Mouse (Mus musculus): ENCODE results near the gene AL731706.2.
"Not testable (repeated sequence)": the region's sequence is repeated elsewhere in the genome, so short reads cannot be mapped to it uniquely, and the experiment has no call there.

The AL731706.2 gene

DNA sequence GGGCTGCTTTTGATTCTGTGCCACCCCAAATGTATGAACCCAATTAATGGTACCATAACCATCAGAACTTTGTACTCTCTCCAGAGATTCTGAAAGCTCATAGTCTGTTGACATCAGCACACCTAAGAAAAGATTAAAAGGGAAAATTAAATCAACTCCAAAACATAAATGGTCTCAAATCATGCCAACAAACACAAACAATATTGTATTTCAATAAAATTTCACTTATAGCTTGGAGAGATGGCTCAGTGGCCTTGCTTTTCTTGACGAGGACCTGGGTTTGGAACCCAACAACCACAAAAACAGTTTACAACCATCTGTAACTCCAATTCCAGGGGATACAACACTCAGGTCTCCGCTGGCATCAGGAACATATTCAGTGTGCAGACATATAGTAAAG, at the start of gene AL731706.2:
Gene AL731706.2 (minus strand): TSS at position 101 of the 400 bp plus-strand sequence.
- in situ Hi-C loops (cut with MboI, MseI) = no loop called here

DNA sequence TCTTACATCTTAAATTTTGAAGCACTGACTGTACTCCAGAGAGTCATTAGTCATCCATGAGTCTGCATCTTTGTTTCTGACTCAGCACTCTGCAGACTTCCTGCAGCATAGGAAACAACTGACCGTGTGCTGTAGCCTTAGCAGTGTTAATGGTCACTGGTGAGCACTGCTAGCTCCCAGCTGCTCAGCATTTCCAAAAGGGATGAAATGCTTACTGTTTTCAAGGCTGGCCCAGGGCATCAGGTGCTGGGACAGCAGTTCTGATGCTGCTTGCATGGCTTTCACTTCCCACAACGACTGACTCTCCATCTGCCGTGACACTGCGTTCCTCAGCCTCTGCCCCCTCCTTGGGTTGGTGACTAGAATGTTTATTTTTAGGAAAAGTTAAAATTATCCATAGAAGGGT, 35.5 kb upstream of the AL731706.2 start:
- in situ Hi-C loops (cut with MboI, MseI) = loop anchor here in 1 of 2 experiments (10.0 to 25.0 kb wide), 2 partner anchors 634 to 1259 kb away; partner anchors contain the start of gene Plcb4

DNA sequence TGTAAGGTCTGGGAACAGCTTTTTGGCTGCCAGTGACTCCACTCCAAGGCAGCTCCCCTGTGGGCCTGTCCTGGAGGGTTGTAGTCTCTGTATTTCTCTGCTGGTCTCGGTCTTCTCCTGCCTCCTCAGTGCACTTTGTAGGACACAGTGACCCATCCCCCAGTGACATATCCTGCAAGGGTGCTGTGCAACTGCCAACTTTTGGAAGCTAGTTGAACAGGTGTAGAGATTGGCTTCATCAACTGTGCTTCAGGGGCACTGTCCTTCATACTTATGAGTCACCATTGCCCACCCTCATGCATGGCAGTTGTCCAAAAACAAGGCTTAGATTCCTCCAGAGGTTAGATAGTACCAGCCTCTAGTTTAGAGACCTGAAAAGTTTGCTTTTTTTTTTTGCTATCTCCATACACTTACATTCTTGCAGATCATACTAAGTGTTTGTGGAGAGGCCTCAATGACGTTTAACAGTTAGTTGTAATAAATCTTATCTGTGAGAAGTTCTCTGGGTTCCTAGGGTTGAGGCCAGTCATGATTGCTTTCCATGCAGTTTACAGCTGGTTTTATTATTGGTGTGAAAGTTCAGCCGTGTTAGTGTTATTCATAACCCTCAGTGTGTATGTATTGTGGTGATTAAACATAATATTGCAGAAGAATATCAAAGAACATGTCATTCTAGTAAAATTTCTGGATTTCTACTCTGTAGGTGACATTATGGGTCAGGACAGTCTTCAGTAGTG, 34.9 kb upstream of the AL731706.2 start:
- in situ Hi-C loops (cut with MboI, MseI) = loop anchor here in 1 of 2 experiments (10.0 to 25.0 kb wide), 2 partner anchors 634 to 1258 kb away; partner anchors contain the start of gene Plcb4

DNA sequence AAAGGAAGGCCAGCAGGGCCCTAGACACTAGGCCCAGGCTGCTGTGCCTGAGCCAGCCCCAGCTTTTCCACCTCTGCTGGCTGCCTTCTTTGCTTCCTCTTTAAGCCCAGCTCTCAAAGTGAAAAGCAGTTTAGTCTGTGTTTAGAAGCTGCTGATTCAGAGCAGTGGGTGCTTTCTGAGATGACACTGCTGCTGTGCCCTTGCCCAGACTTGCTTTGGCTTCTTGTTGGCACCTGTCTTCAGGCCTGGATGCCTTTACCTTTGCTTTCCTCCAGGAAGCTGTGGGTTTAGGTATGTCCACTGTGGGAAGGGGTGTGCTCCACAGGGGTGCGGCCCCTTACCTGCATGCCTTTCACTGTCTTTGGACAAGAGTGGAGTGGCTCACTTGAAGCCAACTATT, 34.0 kb upstream of the AL731706.2 start:
- in situ Hi-C loops (cut with MboI, MseI) = loop anchor here in 1 of 2 experiments (25.0 kb wide), 1 partner anchor 1257 kb away; the partner anchor contains the start of gene Plcb4

DNA sequence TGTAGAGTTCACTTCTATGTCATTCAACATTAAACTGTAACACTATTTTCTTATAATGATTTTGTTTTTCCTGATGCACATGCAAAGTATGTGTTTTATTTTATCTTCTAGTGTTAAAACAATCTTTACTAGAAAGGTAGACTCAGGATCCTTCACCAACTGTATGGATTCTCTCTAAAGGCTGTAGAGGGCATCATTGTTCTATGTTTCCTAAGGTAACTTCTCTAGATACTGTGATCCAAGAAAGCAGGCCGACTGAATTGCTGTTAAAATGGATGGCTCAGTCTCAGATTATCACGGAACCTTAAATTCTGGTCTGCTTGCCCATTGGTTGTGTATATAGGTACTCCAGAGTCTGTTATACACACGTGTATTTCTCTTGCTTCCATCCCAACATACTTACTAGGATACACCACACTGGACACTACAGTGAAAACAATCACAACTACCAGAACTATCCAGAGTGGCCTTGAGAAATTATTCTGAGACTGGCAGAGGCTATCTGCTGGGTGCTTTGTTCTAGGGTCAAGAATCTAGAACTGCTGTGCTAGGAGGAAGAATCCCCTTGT, 28.9 kb upstream of the AL731706.2 start:
- in situ Hi-C loops (cut with MboI, MseI) = loop anchor here in 1 of 2 experiments (25.0 kb wide), 1 partner anchor 1252 kb away; the partner anchor contains the start of gene Plcb4

DNA sequence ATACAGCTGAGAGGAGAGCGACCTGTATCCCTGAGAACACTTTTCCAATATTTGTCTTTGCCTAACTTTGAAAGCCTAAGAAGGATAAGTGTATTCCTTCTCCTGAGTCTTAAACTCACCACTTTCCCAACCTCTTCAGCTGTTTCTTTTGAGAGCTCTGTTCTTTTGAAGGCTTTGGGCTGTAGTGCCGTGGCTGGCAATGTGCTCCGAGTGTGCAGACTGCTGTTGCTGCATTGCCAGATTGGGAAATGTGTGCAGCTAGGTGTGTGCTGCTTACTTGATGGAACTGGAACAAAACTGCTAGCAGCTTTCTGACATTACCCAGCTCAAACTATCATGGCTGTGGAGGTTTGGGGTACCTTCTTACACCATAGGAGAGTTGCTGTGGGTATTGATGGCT, 27.5 kb upstream of the AL731706.2 start:
- in situ Hi-C loops (cut with MboI, MseI) = loop anchor here in 1 of 2 experiments (25.0 kb wide), 1 partner anchor 1251 kb away; the partner anchor contains the start of gene Plcb4

DNA sequence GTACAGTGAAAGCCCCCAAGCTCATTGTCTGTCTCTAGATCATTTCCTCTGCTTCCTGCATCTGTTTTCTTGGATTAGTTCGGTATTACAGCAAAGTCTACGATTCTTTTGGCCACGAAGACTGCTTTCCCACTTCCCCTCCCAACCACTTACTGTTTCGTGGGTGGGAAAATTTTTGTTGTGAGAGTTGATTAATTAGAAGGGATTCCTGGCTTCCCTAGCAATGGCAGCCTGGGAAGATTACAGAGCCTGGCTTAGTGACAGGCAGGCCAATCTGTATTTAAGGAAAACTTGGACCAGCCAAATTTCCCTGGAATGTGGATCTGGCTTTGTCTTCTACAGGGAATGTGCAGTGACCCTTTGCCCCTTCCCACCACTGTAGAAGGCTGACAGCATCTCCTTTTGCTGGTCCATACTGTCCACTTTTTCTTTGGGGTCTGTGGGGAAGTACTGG, 26.5 kb upstream of the AL731706.2 start:
- in situ Hi-C loops (cut with MboI, MseI) = loop anchor here in 1 of 2 experiments (25.0 kb wide), 1 partner anchor 1250 kb away; the partner anchor contains the start of gene Plcb4

DNA sequence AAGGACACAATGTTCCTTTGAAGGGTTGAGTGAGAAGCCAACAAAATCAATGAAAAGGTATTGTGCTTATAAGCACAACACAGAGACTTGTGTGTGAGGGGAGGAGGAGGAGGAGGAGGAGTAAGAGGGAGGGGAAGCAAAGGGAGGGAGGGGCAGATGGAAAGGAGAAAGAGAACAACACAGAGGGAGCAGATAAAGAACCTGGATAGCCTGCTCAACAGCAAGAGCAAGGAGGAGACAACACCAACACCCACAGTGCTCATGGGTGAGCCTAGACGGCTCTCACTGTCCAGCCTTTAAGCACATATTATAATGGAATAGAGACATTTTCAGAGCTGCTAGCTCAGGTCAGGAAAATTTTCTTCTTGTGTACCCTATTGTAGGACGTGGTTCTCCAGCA, 23.8 kb upstream of the AL731706.2 start:
- in situ Hi-C loops (cut with MboI, MseI) = loop anchor here in 1 of 2 experiments (25.0 kb wide), 1 partner anchor 1247 kb away; the partner anchor contains the start of gene Plcb4

DNA sequence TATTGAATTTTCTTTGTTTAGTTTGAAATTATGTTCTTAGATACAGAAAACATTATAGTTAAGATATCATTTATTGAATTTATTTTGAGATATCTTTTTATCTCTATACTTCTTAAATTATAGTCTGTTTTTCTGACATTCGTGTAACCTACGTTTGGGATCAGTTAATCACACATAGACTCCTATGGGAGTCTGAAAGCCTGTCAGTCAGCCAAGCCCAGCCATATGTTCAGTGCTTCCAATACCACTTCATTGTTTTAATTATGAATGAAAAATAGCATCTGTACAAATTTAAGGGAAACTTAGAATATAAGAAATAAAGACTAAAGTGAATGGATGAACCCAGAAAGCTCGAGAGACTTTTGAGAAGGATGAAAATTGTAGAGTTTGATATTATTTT, 23.1 kb upstream of the AL731706.2 start:
- in situ Hi-C loops (cut with MboI, MseI) = loop anchor here in 1 of 2 experiments (25.0 kb wide), 1 partner anchor 1246 kb away; the partner anchor contains the start of gene Plcb4

DNA sequence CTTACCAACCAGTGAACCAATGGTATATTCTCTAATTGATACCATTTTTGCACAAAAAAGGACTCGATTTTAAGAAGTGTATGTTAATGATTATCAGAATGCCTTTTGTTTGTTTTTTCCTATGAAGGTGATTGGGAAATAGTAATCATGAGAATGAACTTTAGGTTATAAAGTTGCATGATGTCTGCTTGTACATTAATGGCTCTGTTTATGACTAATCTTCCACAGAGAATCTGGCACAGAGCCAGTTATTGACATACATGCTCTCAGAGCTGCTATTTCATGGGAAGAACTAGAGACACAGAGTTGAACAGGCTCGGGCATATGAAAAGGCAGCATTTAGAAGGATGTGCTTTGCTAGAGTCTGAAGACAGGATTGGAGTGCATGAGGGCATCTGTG, 10.7 kb upstream of the AL731706.2 start:
- in situ Hi-C loops (cut with MboI, MseI) = no loop called here

DNA sequence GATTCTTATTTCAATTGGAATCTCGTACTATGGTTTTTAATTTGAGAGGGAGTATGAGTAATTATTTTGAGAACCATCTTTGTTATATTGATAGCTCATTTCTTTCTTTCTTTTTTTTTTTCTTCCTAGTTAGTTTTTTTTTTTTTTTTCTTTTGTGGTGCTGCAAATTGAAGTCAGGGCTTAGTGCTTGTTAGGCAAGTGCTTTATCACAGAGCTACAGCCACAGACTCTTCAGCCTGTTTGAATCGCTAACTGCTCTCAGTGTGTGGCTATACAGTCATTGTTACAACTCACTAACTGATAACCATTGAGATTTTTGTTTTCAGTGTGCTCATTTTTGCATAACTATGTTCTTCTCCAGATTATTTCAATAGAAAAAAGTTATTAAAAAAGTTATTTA, 9.0 kb upstream of the AL731706.2 start:
- in situ Hi-C loops (cut with MboI, MseI) = no loop called here

DNA sequence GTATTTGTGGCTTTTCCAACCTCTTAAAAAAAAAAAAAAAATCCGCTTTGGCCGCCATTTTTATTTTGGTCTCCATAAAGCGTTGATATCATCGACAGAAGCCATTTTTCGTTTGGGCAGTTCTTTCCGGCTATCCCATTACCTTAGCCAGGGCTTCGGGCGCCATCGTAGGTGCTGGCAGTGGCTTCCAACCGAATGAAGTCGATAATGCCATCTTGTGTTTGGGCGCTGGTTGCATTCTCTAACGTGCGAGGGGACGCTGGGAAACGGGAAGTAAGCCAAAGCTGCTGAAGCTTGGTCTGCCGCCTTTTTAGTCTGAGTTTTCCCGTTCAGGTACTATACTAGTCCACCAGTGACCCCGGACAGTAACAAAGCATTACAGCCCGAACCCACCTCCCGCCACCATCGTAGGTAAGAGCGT, 6.5 kb upstream of the AL731706.2 start:
- in situ Hi-C loops (cut with MboI, MseI) = no loop called here

DNA sequence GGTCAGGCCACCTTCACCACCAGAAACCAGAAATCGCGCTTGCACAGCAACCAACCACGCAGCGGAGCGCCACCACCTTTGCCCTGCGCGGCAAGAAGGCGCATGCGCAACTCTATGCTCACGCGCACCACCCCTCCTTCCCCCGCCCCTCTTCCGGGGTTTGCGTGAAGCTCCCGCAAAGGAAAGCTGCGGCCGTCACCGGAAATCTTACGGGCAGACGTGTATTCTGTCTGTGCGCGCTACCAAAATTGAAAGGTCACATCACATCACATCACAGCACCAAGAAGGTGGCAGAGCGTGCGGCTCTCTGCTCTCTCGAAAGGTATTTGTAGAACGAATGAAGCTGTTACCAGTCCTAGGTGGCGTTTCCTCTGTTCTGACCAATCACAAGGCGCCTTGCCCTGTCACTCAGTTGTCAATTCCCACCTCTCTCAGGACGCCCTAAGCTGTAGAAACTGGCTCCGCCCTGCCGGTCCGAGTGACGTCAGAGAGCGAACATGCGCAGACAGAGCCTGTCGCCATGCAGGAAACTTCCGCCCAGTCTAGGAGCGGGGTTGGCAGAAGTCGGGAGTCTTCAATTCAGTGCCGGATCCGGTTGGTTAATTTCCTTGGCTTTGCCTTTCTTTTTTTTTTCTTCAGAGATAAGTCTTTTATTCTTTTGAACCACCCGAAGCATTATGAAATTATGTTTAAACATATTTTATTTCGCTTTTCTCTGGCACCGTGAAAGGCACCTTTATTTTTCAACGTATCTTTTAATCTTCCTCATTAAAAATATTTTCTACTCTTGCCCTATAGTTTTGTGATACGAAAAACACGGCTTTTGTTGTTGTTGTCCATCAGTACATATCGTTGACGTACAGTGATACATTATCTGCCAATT, 5.8 kb upstream of the AL731706.2 start, which contains the start of the genes Slx4ip, AL731706.1 and Mkks:
Gene Slx4ip (plus strand): TSS at position 151 of the 883 bp plus-strand sequence.
Gene AL731706.1 (minus strand): TSS at position 322 of the 883 bp plus-strand sequence.
Gene Mkks (minus strand): TSS at position 322 of the 883 bp plus-strand sequence.
- in situ Hi-C loops (cut with MboI, MseI) = no loop called here

DNA sequence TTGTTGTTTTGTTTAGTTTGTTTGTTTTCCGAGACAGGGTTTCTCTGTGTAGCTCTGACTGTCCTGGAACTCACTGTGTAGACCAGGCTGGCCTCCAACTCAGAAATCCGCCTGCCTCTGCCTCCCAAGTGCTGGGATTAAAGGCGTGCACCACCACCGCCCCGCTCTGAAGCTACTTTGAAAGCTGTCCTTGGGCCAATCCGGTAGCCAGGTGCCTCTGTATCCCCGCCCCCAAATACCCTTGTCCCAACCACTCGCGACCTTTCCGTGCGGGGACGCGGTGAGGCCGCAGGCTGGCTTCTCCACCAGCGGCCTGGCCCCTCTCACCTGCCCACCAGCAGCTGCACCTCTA, 5.2 kb upstream of the AL731706.2 start:
- in situ Hi-C loops (cut with MboI, MseI) = not testable (repeated sequence)

DNA sequence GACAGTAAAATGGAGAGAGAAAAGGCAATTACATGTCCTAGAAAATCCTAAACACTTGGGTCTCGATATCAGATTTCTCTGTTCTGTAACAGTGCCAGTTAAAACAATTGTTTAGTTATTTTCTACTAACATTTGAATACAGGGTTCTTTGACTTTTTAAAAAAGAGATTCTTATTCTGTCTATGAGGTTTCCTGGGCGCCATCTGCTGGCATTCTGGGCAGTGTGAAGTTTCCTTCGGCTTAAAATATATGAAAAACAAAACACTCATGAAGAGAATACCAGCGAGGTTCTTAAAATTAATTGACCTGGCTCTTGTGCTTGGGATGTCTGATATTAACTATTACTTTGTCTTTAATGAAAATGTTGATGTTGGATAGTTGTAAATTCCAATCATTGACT, 1.4 kb upstream of the AL731706.2 start:
- in situ Hi-C loops (cut with MboI, MseI) = no loop called here

DNA sequence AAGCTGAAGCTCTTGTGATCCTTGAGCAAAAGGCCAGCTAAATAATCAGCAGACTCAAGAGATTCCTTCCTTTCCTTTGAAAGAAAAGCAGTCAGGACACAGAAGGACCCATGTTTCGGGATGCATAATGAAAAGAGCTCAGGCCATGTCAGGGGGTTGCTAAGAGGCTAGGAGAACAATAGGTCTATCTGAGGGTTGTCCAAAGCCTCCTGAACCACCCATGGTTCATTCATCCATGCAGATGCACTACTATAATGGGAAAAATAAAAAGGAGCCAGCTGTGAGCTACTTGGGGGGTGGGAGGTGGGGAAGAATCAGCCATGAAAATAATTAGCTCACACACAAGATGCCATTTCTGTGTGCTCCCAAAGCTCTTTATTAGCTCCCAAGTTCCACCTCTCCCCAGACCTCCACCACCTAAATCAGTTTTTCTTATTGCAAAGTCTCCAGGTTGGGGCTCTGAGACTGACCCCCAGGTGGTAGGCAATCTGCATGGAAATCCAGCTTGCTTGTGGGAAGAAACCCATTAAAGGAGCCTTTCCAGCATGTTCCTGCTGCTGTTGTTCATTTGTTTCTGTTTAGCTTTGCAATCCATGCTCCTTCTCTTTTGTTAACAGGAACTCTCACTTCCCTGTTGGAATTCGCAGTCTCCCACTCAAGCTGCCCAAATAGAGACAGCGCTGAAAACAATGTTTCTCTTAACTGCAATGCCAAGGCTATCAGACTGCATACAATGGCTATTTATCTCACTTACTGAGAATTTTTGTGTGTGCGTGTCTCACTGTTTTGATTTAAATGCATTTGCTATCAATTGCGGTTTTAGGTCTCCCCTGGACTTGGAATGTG, 30.7 kb downstream of the AL731706.2 start:
- in situ Hi-C loops (cut with MboI, MseI) = no loop called here

DNA sequence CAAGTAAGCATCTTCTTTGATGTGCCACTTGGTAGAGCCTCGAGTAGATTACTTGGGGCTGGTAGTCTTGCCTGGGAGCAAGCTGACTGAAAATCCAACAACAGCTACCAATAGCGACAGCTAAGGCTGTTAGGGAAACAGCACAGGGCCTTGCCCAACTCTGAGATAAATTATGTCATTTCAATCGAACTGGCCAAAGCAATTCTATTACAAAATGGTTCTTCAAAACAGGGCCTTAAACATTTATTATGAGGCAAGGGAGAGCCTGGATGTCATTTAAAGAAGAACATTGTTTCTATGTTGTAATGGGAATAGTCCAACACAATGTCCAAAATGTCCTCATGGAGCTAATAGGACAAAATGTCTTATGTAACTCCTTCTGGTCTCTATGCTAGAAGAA, 35.1 kb downstream of the AL731706.2 start:
- in situ Hi-C loops (cut with MboI, MseI) = no loop called here

DNA sequence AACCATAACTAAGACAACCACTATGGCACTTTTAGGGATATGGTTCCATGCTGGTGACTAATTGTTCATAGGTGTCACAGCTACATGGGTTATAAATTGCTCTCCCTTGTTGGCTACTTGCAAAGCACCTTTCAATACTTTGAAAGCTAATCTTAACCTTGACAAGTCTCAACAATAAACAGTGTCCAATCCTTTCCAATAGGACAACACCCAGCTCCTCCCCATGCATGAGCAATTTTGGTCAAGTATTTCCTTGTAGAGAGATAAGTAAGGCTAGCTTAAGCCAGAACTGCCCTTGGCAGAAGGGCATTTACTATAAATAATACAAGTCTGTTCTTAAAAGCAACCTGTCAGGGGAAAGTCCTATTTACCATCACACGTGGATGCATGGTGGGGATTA, 47.5 kb downstream of the AL731706.2 start:
- in situ Hi-C loops (cut with MboI, MseI) = no loop called here

DNA sequence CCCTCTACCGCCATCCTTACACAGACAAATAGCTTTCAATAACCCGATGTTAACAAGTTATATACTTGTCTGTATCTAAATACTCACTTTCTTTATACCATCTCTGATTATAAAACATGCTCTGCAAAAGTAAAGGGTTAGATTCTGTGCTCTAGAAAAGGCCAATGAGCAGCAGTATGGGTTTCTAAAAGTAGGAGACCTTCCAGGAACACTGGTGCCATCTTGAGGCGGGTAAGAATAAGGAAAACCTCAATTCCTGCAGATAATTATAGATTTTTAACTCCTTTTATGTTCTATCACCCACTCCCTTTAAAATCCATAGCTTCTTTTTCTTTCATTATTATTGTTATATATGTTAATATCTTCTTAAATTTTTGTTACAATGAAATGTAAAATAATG, 49.6 kb downstream of the AL731706.2 start:
- in situ Hi-C loops (cut with MboI, MseI) = no loop called here
